Mouse (Mus musculus) right cerebral cortex, postnatal 36 days (tissue): ENCODE results near the gene Tor4a.

Source experiments
- DNase-seq, 2 experiments: peaks; one replicate each; pipeline ENCODE4 v3.0.0; 2022; ENCODE audit warnings: low spot score in 2 of 2, mixed read lengths in 1 of 2

Tor4a gene

DNA sequence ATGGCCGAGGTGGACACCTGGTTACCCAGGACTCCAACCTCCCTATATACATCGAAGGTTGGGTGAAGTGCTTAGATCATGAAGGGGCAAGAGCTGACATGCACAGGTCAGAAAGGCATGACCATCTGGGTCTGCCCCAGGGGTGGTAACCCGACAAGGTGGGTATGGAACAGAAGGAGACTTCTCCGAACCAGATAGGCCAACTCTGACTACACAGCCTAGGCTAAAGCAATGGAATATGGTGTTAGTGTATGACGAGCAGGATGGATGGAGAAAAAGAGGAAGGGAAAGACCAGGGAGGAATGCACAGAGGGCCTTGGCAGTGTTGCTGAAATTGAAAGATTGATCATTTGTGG lies 10.1 kb downstream of the Tor4a start:
- DNase-seq: no peak

DNA sequence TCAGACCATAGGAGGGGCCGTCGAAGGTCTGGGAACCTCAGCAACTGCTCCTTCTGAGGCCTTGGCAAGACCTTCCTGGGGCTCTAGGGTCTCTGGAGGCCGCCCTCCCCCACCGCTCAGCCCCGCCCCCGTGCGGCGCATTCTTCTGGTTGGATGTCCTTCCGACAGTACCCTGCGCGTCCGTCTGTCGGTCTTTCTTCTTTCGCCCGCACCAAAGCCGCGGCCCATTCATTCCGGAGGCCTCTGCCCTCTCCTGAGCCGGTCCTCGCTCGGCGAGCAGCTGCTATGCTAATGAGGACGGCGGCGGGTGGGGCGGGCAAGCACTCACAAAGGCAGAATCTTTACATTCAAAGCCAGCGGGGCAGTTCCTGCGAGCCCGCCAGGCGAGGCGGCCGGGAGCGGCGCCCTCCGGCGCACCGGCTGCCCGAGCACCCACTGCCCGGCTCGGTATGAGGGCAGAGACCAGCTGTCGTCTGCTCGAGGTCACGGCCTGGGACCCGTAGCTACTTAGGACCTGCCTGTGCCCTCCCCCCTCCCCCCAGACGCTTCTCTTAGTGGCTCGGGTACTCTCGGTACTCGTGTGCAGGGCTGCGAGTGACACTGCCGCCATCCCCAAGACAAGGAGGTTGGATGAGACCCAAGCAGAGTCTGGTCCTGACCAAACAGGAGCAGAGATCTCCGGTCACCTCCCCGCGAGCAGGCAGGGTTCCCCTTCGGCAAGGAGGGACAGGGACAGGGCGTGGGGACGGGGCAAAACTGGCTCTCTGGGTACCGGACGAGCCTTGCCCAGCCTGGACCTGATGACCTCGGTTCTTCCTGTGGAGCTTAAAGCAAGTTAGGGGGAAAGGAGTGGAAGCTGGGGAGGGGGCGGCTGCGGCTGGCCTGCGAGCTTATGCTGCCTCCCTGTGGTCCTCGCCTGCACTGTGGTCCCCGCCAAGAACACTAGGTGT lies 10.8 kb downstream of the Tor4a start:
- DNase-seq: no peak

DNA sequence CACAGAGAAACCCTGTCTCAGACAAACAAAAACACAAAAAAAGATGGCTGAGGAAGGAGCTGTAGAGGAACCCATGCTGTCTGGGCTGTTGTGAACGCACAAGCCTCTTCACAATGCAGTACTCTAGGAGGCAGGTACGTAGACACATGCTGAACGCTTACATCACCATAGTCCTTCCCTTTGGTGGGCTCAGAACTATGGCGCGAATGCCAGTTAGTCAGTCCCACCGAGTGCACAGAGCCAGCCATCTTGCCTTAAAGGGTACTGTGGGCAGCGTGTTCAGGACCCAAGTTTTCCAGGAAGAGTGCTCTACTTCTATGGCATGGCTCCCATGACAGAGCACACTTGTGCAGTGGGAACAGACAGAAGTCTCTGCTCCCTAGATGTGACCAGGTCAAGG lies 12.2 kb downstream of the Tor4a start:
- no peak for DNase-seq

DNA sequence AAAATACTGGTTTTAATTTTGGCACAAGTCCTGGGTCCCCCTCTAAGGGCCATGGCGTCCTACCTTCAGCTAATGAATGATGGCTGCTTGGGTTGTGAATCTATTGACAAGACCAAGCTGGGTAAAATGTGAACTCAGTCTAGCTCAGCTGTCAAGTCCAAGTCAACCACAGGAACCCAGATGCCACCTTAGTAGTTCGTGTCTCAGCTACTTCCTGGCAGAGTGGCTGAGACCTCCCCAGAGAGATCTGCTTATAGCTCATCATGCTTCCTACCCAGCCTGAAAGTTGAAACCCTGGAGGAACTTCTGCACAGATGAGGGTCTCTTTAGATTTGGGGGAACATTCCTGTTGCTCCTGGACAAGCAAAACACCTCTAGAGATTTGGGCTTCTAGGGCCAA lies 13.3 kb downstream of the Tor4a start:
- no peak for DNase-seq

DNA sequence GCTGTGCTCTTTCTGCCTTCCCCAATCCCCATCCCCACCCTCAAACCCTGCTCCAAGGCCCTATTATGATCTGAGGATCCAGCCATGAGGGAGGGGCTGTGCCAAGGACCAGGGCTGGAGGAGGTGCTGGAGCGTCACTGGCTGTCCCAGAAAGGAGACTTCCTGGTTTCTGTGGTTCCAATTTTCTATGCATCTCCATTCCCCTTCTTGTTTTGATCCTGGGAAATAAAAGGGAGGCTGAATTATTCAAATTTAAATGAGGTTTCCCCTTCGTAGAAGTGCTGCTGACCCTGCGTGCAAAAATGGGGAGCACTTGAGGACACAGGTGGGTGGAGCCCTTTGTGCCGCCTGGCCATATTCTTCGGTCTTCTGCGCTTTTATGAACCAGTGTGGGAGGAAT lies 14.0 kb downstream of the Tor4a start:
- DNase-seq: no peak

DNA sequence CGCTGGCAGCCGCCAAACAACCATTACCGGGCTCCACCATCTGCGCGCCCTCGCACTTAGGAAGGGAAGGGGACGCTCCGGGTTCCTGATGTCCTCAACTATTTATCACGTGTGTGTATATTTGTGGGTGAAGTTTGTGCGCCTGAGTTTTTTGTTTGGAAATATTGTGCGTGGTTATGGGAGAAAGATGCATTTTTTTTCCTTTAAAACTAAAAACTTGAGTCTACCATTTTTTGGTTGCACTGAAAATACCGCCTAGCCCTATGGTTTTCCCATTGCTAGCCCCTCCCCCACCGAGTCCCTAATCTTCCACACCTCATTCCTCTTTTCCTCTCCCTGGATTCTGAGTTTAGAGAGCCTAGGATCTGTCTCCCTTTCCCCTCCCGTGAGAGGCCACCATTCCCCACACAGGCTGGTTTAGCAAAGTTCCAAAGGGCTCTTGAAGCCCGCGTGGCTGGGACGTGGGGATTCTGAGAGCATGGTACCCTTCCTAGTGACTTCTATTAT lies 14.7 kb downstream of the Tor4a start:
- DNase-seq: no peak

DNA sequence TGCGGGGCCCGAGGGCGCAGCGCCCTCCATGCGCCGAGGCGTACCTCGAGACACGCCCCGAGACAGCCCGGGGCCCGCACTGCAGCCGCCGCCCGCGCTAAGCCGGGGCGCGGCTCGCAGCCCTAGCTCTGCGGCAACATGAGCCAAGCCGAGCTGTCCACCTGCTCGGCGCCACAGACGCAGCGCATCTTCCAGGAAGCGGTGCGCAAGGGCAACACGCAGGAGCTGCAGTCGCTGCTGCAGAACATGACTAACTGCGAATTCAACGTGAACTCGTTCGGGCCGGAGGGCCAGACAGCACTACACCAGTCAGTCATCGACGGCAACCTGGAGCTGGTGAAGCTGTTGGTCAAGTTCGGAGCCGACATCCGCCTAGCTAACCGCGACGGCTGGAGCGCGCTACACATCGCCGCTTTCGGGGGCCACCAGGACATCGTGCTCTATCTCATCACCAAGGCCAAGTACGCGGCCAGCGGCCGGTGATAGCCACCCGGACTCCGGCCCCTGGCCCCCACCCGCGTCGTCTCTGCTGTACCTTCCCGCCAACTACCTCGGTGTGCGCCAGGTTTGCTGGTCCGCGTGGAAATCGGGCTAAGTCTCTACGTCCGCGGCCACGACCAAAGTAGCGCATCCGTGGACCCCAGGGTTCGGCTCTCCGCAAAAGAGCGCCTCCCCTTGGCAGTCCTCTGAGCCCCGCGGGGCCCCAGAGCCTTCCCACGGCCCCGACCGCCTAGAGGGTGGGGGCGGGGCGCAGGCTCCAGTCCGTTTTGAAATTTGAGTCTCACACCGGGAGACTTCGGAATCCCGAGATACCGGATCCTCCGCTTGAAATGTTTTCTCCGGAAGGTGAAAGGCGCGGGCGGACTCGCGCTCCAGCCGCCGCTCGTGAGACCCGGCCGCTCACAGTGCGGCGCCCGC lies 15.5 kb downstream of the Tor4a start:
- no peak for DNase-seq

DNA sequence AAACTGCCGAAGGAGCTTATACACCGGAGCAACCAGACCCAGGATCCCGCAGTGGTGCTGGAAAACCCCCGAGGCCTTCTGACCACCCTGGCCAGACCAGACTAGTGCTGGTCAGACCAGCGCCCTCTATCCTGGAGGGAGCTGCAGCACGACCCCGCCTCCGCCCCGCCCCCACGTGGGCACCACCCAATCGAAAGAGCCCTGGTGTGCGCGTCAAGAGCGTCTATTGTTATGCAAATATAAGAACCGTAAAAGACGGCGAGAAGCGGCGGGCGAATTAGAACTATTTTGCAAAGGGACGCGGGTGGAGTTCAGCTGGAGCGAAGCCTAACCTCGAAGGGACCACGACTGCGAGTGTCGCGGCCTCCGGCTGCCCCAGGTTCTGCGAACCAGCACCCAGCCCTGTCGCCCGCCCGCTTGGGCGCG lies 16.2 kb downstream of the Tor4a start, which contains the start of gene Nrarp:
TSS of gene Nrarp (plus strand) at position 281 of the 426 bp plus-strand sequence.
- DNase-seq: peak; percentile 91 to 93

DNA sequence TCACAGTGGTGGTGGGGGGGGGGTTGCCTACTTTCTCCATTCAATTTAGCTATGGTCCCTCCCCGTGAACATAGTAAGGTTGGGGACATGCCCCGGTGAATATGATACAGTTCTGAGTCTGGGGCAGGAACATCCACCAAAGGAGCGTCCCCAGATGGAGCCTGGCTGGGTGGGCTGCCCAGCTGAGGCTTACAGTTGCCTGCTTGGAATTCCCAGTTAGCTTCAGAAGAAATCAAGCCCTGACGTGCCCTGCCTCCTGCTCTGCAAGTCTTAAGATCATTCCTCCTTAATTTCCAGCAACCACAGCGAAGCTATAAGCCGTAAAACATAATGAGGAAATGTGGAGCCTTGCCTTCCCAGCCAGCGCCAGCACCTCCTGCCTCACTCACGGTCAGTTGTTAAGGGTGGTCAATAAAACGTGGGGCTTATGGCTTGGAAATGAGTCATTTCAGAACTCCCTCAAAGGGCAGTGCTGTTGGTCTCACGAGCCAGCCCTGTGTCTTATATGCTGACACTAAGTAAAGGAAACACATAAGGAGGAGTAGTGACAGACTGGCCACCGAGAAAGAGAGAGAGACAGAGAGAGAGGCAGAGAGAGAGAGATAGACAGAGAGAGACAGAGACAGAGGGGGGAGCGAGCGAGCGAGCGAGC lies 17.0 kb downstream of the Tor4a start:
- no peak for DNase-seq

DNA sequence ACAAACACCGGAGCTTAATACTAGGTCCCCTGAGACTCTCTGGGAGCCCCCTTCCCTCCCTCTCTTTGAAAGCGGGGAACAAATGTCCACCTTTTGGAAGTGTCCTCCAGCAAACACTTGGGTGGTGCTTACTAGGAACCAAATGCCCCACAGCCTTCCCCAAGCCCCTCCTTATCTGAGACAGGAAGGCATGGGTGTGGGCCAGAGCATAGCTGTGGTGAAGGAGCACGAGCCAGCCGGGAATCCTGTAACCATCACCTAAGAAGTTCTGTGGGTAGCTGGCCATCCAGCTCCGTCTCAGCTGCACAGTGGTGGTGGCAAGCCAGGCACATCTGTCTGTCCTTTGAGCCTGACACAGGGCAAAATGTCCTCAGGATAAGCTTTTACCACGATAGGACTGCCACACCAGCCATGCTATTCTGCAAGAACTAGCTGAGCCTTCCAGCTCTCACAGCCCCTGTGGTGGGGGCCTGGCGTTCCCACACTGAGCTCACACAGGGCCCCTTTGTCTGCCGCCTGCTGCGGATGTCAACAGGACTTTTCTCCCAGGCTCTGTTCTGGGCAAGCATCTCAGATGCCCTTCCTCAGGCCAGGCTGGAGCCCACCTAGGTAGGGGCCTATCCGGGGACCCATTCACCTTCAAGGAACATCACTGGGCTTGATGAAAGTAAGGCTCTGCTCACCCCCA lies 18.3 kb downstream of the Tor4a start:
- DNase-seq: peak in 1 of 2 experiments; percentile 54

DNA sequence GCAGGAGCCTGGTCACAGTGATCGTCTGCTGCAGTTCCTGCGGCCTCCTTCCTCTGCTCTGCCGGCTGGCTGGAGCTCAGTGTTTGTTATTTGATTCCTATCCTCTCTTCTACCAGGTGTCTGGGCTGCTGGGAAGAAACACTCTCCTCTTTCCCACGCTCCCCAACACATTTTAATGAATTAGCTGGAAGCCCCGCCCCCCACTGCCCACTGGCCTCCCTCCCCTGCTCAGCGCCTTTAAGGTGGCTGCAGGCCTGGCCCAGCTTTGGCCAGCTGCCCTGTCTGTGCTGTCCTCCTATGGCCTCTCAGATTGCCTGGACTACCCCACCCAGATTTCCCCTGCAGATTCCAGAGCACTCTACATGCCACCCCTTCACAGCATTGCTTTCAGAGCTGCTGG lies 19.0 kb downstream of the Tor4a start:
- DNase-seq: peak in 1 of 2 experiments; percentile 39

DNA sequence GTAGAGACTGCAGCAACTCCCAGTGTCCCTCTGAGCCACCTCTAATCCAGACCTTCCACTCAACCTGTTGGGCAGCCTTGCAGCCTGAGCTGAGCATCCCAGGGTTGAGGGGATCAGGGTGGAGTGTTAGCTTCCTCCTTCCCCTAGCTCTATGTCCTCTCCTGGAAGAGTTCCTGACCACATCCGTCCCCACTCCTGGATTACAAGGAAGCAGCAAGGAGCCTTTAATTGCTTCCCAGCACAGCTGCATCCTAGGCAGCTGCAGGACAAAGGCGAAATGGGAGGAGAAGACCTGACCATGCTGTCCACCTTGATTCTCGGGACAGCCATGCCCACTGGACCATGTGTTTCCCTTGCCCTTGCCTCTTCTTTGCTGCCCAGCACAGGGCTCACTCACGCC lies 19.6 kb downstream of the Tor4a start:
- DNase-seq: no peak

DNA sequence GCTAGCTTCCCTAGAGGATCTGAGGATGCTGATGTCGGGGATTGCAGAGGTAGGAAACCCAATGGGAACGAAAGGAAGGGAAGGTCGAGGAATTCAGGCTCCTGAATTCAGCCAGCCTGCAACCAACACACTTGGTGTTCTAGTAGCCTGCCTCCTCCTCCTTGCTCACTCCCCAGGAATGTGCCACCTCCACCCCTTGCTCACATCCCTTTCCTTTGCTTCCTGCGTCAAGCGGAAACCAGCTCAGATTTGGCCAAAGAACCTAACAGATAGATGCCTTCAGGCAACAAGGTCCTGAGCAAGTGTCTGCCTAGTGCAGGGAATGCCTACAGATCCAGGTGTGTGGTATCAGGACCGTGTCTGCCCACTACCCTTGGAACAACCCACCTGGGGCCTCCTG lies 20.1 kb downstream of the Tor4a start:
- no peak for DNase-seq

DNA sequence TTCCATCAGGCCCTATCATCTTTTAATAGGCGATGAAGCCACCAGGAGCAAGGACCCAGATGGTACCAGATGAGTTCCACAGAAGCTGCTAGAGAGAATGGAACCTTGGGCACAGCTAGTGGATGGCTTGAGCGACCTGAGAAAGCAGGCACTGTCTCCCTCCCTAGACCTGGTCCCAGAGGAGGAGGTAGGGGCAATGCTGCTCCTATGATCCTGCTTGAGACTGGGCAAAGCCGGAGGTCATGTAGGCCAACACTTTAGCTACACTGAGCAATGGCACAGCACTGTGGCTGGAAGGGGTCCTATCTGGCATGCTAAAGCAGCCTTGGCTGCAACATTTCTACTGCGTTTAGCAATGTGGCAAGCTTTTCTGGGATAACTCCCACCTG lies 21.0 kb downstream of the Tor4a start:
- DNase-seq: no peak

DNA sequence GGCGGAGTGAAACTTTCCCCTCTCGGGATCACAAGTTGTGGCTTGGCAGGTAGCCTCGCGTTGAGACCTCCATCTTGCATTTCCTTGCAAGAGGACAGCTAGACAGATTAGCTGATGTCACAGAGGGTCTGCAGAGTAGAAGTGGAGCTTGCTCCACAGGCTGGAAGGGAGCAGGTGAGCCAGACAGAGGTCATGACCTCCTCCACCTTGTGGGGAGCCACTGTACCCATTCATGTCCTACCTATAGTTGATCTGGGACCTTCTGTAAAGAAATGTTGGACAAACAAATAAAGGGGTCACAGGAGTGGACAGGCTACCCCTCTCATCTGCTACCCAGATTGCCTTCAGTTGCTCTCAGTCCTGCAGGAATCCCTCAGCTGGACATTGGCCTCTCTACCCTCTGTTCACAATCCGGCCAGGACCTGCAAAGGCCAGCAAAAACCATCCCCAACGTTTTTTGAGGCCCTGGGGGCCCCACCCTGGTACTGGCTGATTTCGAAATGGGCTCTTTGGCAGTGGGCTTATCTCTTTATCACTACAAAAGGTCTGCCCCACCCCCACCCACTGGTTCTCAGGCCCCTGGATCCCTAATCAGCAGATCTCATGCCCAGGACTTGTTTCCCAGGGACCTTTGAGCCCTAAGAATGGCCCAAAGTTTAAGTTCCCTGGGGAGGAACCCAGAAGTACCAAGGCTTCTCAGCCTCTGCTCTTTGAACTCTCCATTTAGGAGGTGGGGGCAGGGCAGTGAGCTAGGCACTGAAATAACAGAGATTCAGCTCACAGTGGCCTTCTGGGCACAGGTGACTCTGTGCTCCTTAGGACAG lies 21.6 kb downstream of the Tor4a start:
- no peak for DNase-seq

DNA sequence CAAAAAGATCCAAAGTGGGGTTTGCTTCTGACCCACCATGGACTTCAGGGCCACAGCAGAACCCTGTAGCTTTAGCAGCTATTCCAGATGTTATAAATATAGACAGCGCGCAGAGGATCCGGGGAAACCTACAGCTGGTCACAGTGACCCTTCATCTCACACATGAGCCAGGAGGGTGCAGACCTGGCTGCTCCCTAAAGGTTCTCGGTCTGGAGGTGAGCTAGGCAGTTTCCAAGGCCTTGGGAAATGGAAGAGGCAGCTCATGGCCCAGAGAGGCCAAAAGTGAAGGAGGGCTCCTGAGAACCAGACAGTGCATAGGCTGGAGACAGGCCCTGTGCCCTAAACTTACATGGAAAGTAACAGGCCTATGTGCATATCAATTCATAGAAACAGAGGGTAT lies 22.9 kb downstream of the Tor4a start:
- no peak for DNase-seq

DNA sequence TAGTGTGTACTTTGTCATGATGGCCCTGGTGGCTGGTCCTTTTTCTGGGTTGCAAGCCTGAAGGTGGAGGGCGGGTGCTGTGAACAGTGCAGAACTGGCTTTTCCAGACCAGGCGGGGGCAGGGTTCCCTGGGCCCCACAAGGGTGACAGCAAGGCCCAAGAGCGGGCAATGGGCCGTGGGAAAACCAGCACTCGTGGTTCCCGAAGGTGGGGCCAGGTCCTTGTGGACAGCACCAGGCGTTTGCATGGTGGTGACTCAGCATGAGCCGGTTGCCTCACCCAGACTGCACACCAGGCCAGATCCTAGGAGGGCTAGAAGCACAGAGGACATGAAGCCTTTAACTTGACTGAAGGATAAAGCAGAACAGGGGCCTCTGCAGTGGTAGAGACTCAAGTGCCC lies 24.1 kb downstream of the Tor4a start:
- DNase-seq: no peak

DNA sequence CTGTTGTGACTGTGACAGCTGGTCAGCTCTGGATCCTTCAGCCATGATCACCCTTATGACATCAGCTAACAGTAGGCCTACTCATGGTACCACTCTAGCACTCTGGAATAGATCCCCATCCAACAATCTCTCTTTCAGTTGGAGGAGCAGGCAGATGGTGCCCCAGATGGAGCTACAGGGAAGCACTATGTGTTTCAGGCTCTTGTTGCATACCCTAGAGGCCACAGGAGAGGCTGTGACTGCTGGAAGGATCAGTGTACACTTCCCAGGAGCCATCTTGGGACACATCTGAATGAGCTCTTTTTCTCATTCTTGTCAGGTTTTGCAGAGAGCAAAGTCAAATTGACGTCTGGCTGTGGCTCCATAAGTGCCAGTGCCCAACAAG lies 24.9 kb downstream of the Tor4a start:
- no peak for DNase-seq

DNA sequence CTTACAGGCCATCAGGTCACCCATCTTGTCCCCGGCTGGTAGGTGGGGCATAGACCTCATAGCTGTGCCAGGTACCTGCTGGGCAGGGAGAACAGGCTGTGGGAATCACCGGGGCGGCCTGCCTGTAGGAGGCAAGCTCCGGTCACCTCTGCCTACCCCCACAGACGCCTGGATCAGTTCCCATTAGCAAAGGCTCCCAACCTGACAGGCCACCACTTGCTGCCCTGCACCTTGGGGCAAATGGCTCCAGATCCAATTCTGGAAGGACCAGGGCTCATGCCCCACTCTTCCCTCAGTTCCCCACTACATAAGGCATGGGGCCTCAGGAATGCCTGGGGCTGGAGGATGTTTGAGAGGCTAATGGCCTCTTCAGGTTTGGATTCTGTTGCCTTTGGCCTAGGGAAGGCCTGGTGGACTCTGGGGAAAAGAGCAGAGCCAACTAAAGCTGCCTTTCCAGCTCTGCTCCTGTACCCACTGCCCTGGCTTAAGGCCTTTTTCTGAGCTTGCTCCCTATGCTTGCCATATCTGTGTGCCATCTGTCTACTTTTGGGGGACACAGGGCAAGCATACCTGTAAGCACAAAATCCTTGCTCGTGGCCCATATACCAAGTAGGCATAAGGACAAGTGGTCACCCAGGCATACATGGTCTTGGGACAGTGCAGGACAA lies 25.5 kb downstream of the Tor4a start:
- no peak for DNase-seq
